Mouse (Mus musculus): ENCODE results near the gene Aldh1l1. TPM values are rescaled to one million over a fixed set of nuclear protein-coding genes. Genes with fewer than 3 reads are reported as not detected.
A peak's percentile ranks its signal among the peaks of the same experiment; 100 is the strongest.

Gene Aldh1l1
- polyA plus RNA-seq, 1 experiment: 253 TPM

- Histone ChIP-seq H3K27me3 (replicated peaks; ENCODE audit: control insufficient read depth, insufficient read depth, low read length) (no peaks in the 10 kb centered on the region), H3K36me3 (ENCODE audit: control insufficient read depth, insufficient read depth, low read length) (no peaks in the 10 kb centered on the region), H3K27ac (ENCODE audit: insufficient read depth, low read depth, low read length) (no peak overlapping the region), H3K4me3 (ENCODE audit: insufficient read depth, low read depth, low read length) (no peak overlapping the region), H3K4me1 (ENCODE audit: control insufficient read depth, insufficient read depth, low read length) (peaks cover 15% of the 10 kb centered on the region; the same call in 1 of the 2 replicates)
- TF ChIP-seq CTCF (conservative IDR thresholded peaks at IDR 0.05; ENCODE audit: insufficient read depth, insufficient read length, low read depth, low read length) (no peak), POLR2A (IDR thresholded peaks at IDR 0.05; ENCODE audit: low read depth, low read length) (no peak)
- DNase-seq: no peak
- 84% methylated on average over 5 of the region's 5 CpGs for WGBS
These were observed 32.5 kb upstream of the Aldh1l1 start for GRCm38 (mm10) chr6:90453751-90454150.

- 55% methylated on average over 2 of the region's 2 CpGs for WGBS
- TF ChIP-seq CTCF (conservative IDR thresholded peaks at IDR 0.05; ENCODE audit: insufficient read depth, insufficient read length, low read depth, low read length) (no peak), POLR2A (IDR thresholded peaks at IDR 0.05; ENCODE audit: low read depth, low read length) (no peak)
- H3K27me3 ChIP-seq (replicated peaks; ENCODE audit: control insufficient read depth, insufficient read depth, low read length): no peaks in the 10 kb centered on the region
- DNase-seq: peak; percentile 45
- no peak overlapping the region for H3K4me3 ChIP-seq (ENCODE audit: insufficient read depth, low read depth, low read length)
- no peaks in the 10 kb centered on the region for H3K36me3 ChIP-seq (ENCODE audit: control insufficient read depth, insufficient read depth, low read length)
- peaks cover 9% of the 10 kb centered on the region; the same call in 1 of the 2 replicates for H3K4me1 ChIP-seq (ENCODE audit: control insufficient read depth, insufficient read depth, low read length)
- H3K27ac ChIP-seq (ENCODE audit: insufficient read depth, low read depth, low read length): no peak overlapping the region
These were observed 28.8 kb upstream of the Aldh1l1 start for GRCm38 (mm10) chr6:90457421-90457820.

GRCm38 (mm10) chr6:90461181-90461580 lies 25.0 kb upstream of the Aldh1l1 start:
- DNase-seq: peak; percentile 59
- no peak overlapping the region for H3K27ac ChIP-seq (ENCODE audit: insufficient read depth, low read depth, low read length)
- WGBS: 42% methylated on average over 2 of the region's 2 CpGs

GRCm38 (mm10) chr6:90461771-90462170 lies 24.5 kb upstream of the Aldh1l1 start:
- Histone ChIP-seq H3K27ac (ENCODE audit: insufficient read depth, low read depth, low read length) (peak overlapping the region; percentile 30), H3K36me3 (ENCODE audit: control insufficient read depth, insufficient read depth, low read length) (peaks cover under 1% of the 10 kb centered on the region; the same call in 1 of the 2 replicates), H3K4me1 (ENCODE audit: control insufficient read depth, insufficient read depth, low read length) (peaks cover 37% of the 10 kb centered on the region), H3K4me3 (ENCODE audit: insufficient read depth, low read depth, low read length) (peak overlapping the region; percentile 89; the same call in 1 of the 2 replicates), H3K27me3 (replicated peaks; ENCODE audit: control insufficient read depth, insufficient read depth, low read length) (no peaks in the 10 kb centered on the region)
- DNase-seq: peak; percentile 51
- 43% methylated on average over 12 of the region's 12 CpGs for WGBS
- TF ChIP-seq POLR2A (IDR thresholded peaks at IDR 0.05; ENCODE audit: low read depth, low read length): no peak
- TF ChIP-seq CTCF (conservative IDR thresholded peaks at IDR 0.05; ENCODE audit: insufficient read depth, insufficient read length, low read depth, low read length): no peak

More at GRCm38 (mm10) chr6:90461181-90461580, 25.0 kb upstream of the Aldh1l1 start:
- Histone ChIP-seq H3K36me3 (ENCODE audit: control insufficient read depth, insufficient read depth, low read length) (no peaks in the 10 kb centered on the region), H3K4me1 (ENCODE audit: control insufficient read depth, insufficient read depth, low read length) (peaks cover 31% of the 10 kb centered on the region), H3K27me3 (replicated peaks; ENCODE audit: control insufficient read depth, insufficient read depth, low read length) (no peaks in the 10 kb centered on the region), H3K4me3 (ENCODE audit: insufficient read depth, low read depth, low read length) (no peak overlapping the region; the same call in 1 of the 2 replicates)
- no peak for TF ChIP-seq POLR2A (IDR thresholded peaks at IDR 0.05; ENCODE audit: low read depth, low read length)
- no peak for TF ChIP-seq CTCF (conservative IDR thresholded peaks at IDR 0.05; ENCODE audit: insufficient read depth, insufficient read length, low read depth, low read length)

- peaks cover 1% of the 10 kb centered on the region; the same call in 1 of the 2 replicates for H3K36me3 ChIP-seq (ENCODE audit: control insufficient read depth, insufficient read depth, low read length)
- WGBS: under 1% methylated on average over 70 of the region's 70 CpGs
- H3K27ac ChIP-seq (ENCODE audit: insufficient read depth, low read depth, low read length): peak within 1 kb of the TSS; percentile 96
- DNase-seq: peak; percentile 93
- peak within 1 kb of the TSS; percentile 89 for H3K4me3 ChIP-seq (ENCODE audit: insufficient read depth, low read depth, low read length)
- no peak for TF ChIP-seq CTCF (conservative IDR thresholded peaks at IDR 0.05; ENCODE audit: insufficient read depth, insufficient read length, low read depth, low read length)
- peak; percentile 43 for TF ChIP-seq POLR2A (IDR thresholded peaks at IDR 0.05; ENCODE audit: low read depth, low read length)
- H3K27me3 ChIP-seq (replicated peaks; ENCODE audit: control insufficient read depth, insufficient read depth, low read length): no peaks in the 10 kb centered on the region
- peaks cover 38% of the 10 kb centered on the region for H3K4me1 ChIP-seq (ENCODE audit: control insufficient read depth, insufficient read depth, low read length)
These were observed 24.0 kb upstream of the Aldh1l1 start, which contains the start of gene Klf15 for GRCm38 (mm10) chr6:90462181-90462706. Gene Klf15 (plus strand): TSS chr6:90462576.

- no peaks in the 10 kb centered on the region for H3K27me3 ChIP-seq (replicated peaks; ENCODE audit: control insufficient read depth, insufficient read depth, low read length)
- WGBS: 1% methylated on average over 38 of the region's 38 CpGs
- peak; percentile 14 for TF ChIP-seq POLR2A (IDR thresholded peaks at IDR 0.05; ENCODE audit: low read depth, low read length)
- TF ChIP-seq CTCF (conservative IDR thresholded peaks at IDR 0.05; ENCODE audit: insufficient read depth, insufficient read length, low read depth, low read length): no peak
- H3K4me3 ChIP-seq (ENCODE audit: insufficient read depth, low read depth, low read length): peak overlapping the region; percentile 89
- peaks cover 1% of the 10 kb centered on the region; the same call in 1 of the 2 replicates for H3K36me3 ChIP-seq (ENCODE audit: control insufficient read depth, insufficient read depth, low read length)
- peak; percentile 44 for DNase-seq
- H3K4me1 ChIP-seq (ENCODE audit: control insufficient read depth, insufficient read depth, low read length): peaks cover 42% of the 10 kb centered on the region
- H3K27ac ChIP-seq (ENCODE audit: insufficient read depth, low read depth, low read length): peak overlapping the region; percentile 96
These were observed 23.4 kb upstream of the Aldh1l1 start for GRCm38 (mm10) chr6:90462841-90463227.

- Histone ChIP-seq H3K27me3 (replicated peaks; ENCODE audit: control insufficient read depth, insufficient read depth, low read length) (no peaks in the 10 kb centered on the region), H3K36me3 (ENCODE audit: control insufficient read depth, insufficient read depth, low read length) (peaks cover 1% of the 10 kb centered on the region; the same call in 1 of the 2 replicates), H3K4me1 (ENCODE audit: control insufficient read depth, insufficient read depth, low read length) (peaks cover 47% of the 10 kb centered on the region), H3K4me3 (ENCODE audit: insufficient read depth, low read depth, low read length) (peak overlapping the region; percentile 89), H3K27ac (ENCODE audit: insufficient read depth, low read depth, low read length) (peak overlapping the region; percentile 96)
- DNase-seq: peak; percentile 98
- WGBS: under 1% methylated on average over 31 of the region's 31 CpGs
- TF ChIP-seq CTCF (conservative IDR thresholded peaks at IDR 0.05; ENCODE audit: insufficient read depth, insufficient read length, low read depth, low read length): no peak
- TF ChIP-seq POLR2A (IDR thresholded peaks at IDR 0.05; ENCODE audit: low read depth, low read length): no peak
These were observed 22.9 kb upstream of the Aldh1l1 start for GRCm38 (mm10) chr6:90463228-90463862.

Data from kidney, adult 2 months (tissue).